Mouse (Mus musculus) right cerebral cortex, postnatal 4 days (tissue): Measurements from ENCODE around the gene Alyref.
A peak's percentile ranks its signal among the peaks of the same experiment; 100 is the strongest.

Experiments used
- DNase-seq: peaks from one replicate; pipeline ENCODE4 v3.0.0-alpha.2; 2022

The Alyref gene

GRCm38 (mm10) chr11:120625152-120625775, 27.1 kb upstream of the Alyref start, which contains the start of gene Sirt7:
Gene Sirt7 (minus strand): TSS chr11:120625240.
- no peak for DNase-seq

GRCm38 (mm10) chr11:120624680-120625111, 26.5 kb upstream of the Alyref start:
- peak; percentile 85 for DNase-seq

DNA sequence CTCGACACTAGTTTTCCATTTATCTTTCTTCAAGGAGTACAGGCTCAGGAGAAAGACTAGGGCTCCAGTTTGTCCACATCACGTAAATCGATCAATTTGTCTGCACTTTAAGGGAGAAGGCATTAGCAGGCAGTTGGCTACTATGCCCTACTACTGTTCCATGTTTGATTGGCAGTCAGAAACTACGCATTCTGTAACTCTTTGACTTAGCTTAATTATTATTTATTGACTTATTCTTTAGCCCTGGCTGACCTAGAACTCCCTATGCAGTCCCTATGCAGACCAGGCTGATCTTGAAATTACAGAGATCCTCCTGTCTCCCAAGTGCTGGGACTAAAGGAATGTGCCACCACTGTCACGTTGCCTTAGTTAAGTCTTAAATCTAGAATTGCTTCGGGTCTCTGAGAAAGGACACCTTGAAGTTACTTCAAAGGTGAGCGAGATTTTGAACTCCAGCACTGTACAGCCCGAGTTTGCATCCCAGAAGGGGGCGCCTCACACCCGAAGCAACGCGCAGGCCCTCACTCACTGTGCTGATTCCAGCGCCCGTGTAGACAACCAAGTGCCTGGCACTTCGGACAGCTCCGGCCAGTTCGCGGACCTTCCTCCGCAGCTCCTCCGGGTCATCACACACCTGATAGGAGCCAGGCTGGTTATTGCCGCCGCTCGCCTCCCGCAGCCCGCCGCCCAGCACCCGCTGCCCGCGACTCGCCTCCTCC, 26.0 kb upstream of the Alyref start:
- DNase-seq: peak; percentile 66

DNA sequence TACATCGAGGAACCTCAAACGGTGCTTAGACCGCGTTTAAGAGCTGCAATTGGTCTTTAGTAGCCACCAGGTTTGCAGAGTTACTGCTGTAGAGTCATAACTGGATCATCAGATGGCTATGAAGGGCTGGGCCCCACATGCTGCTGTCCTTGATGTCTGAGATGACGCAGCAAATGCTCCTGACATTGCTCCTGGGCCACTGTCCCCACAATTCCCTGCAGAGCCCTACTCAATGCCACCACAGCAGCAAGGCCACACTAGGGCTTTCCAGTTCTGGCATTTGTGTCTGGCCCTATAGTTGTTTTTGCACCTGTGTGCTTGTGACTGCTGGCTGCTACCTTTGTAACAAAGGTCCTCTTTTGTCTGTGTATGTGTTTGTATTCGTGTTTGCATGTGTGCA, 24.6 kb upstream of the Alyref start:
- DNase-seq: no peak

GRCm38 (mm10) chr11:120620195-120620594, 22.0 kb upstream of the Alyref start:
- no peak for DNase-seq

GRCm38 (mm10) chr11:120618619-120619535, 20.7 kb upstream of the Alyref start:
- DNase-seq: no peak

GRCm38 (mm10) chr11:120617519-120618112, 19.5 kb upstream of the Alyref start, which contains the start of gene Pcyt2:
Gene Pcyt2 (minus strand): TSS chr11:120617936.
- DNase-seq: peak; percentile 88

- DNase-seq: no peak
Observed at GRCm38 (mm10) chr11:120616617-120617294, 18.6 kb upstream of the Alyref start.

- no peak for DNase-seq
Observed at GRCm38 (mm10) chr11:120615606-120616203, 17.5 kb upstream of the Alyref start.

DNA sequence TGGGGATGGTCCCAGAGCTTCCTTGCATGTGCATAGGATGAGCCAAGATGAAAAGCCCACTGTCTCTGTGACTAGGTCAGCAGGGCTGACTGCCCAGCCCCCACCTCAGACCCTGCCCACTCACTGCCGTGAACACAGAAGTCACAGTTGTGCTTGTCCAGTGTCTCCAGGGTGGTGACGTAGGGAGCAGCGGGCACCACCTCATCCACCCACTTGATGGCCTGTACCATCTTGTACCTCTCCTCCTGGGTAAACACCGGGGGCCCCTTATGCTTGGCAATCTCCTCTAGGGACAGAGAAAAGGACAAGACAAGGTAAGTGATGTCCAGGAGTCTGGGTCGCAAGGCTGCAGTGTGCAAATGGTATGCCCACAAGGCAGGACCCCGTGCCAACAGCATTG, 17.0 kb upstream of the Alyref start:
- no peak for DNase-seq

- DNase-seq: no peak
Observed at GRCm38 (mm10) chr11:120613976-120614375, 15.8 kb upstream of the Alyref start.

- no peak for DNase-seq
Observed at GRCm38 (mm10) chr11:120613481-120613972, 15.4 kb upstream of the Alyref start.

DNA sequence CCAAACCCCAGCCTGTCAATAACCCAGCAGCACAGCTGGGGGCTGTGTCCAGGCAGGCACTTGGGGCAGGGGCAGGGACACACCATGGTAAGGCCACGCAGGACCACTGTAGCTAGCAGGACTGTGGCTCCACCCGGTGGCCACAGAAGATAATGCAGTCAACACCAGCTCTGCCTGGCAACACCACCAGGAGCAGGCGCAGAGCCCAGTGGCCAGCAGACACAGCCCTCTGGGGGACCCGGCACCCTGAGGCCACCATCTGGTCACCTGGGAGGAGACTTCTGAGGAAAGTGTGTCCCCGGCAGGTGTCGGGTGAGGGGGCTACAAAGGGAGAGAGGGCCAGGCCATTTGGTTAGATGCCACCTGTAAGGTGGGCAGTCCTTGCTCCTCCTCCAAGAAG, 14.6 kb upstream of the Alyref start:
- peak; percentile 73 for DNase-seq

GRCm38 (mm10) chr11:120610477-120611046, 12.4 kb upstream of the Alyref start:
- DNase-seq: no peak

DNA sequence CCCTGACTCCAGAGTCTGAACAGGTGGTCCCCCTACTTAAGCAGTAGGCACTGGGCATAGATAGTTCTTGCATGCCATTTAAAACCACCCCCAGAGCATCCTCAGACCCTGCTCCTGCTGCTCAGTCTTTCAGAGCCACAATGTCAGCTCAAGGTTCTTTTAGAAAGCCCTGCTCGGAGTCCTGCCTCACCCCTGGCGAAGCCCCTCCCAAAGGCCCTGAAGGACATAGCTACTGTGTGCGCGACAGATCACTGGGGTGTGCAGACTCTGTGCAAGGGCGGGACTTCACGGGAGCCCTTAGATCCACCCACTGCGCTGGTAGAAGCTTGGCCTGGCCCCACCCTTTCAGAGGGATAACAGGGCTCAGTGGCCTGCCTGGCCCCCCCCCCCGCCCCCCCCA, 11.1 kb upstream of the Alyref start:
- no peak for DNase-seq

DNA sequence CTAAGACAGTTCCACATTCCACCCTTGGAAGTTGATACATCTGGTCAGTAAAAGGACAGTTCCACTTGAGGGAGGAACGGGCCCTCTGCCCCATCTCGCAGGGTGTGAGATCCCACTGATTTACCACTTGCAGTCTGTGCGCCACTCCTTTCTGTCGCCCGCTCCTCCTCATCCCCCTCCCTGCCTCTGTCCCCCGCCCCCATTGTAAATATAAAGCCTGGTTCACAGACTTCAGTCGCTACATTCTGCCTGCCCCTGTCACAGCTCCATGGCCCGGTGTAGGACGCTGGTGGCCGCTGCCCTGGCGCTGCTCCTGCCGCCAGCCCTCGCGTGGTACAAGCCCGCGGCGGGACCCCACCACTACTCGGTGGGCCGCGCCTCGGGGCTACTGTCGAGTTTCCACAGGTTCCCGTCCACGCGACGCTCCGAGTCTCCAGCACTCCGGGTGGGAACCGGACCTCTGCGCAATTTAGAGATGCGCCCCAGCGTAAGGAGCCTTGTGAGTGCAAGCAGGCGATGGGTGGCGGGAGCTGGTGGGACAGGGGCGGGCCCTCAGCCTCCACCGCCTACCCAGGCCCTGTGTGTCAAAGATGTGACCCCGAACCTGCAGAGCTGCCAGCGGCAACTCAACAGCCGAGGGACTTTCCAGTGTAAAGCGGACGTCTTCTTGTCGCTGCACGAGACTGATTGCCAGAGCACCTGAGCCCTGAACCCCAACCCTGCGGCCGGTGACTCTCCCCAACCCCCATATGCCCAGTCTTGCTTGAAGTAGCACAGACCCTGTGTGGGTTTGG, 10.3 kb upstream of the Alyref start, which contains the start of gene Npb:
Gene Npb, plus strand, starts transcription at position 237 of the 794 bp plus-strand sequence.
- DNase-seq: no peak

GRCm38 (mm10) chr11:120606764-120607163, 8.6 kb upstream of the Alyref start:
- no peak for DNase-seq

DNA sequence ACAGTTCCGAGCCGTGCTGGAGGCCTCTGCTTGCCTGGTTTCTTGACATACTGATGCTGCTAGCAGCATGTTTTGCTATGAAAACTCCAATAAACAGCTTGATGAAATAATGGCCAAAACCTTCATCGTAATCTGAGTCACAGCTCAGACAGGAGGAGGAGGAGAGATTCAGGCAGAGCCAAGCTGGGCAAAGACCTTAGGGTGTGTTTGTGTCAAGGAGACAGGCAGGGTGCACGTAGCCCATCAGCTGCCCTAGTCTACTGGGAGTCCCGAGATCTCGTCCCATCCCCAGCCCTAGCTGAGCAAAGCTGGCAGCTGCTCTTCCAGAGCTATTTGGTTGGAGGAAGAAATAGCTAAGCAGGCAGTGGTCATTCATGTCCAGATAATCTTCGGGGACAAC, 7.5 kb upstream of the Alyref start:
- DNase-seq: no peak

- DNase-seq: no peak
Observed at GRCm38 (mm10) chr11:120603545-120603944, 5.4 kb upstream of the Alyref start.

- no peak for DNase-seq
Observed at GRCm38 (mm10) chr11:120600716-120601115, 2.6 kb upstream of the Alyref start.
